Mouse (Mus musculus): ENCODE data around the gene Coa7.

Gene Coa7

DNA sequence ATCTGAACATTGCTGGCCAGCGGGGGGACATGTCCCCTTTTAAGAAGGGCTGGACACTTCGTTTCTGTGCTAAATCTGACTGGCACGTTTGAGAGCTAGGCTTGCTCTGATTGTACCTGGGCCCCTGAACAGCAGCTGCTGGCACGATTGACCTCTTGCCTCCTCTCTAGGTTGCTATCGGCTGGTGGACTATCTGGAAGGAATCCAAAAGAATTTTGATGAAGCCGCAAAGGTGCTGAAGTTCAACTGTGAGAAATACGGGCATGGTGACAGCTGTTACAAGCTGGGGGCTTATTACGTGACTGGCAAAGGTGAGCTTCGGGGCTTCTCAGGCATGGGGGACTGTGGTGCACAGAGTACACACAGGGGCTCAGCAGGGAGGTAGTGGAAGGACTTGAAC lies 4.1 kb downstream of the Coa7 start:
- TF ChIP-seq GATA4 (IDR thresholded peaks at IDR 0.05; ENCODE audit: insufficient replicate concordance, low read length): no peak

- TF ChIP-seq GATA4 (IDR thresholded peaks at IDR 0.05; ENCODE audit: insufficient replicate concordance, low read length): no peak
Measured at GRCm38 (mm10) chr4:108335413-108335812, 7.5 kb downstream of the Coa7 start.

GRCm38 (mm10) chr4:108336765-108337164 lies 8.8 kb downstream of the Coa7 start:
- peak; percentile 53; the same call in 1 of the 2 replicates for TF ChIP-seq GATA4 (IDR thresholded peaks at IDR 0.05; ENCODE audit: insufficient replicate concordance, low read length)

DNA sequence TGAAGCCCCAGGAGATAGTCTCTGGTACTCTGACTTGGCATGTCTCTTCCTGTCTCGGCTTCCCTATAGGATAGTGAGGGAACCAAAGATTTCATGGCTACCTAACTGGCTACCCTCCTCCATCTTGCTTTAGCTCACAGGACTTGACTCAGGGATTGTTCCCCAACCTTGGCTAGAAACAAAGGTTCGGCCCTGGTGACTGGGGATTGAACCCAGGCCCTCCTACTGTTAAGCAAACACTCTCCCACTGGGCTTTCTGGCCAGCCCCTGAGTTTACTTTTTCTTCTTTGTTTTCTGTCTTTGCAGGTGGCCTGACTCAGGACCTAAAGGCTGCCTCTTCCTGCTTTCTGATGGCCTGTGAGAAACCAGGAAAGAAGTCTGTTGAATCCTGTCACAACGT lies 9.9 kb downstream of the Coa7 start:
- TF ChIP-seq GATA4 (IDR thresholded peaks at IDR 0.05; ENCODE audit: insufficient replicate concordance, low read length): no peak

GRCm38 (mm10) chr4:108338321-108338733 lies 10.4 kb downstream of the Coa7 start:
- peak; percentile 90; the same call in 1 of the 2 replicates for TF ChIP-seq GATA4 (IDR thresholded peaks at IDR 0.05; ENCODE audit: insufficient replicate concordance, low read length)

GRCm38 (mm10) chr4:108338811-108339210 lies 10.9 kb downstream of the Coa7 start:
- TF ChIP-seq GATA4 (IDR thresholded peaks at IDR 0.05; ENCODE audit: insufficient replicate concordance, low read length): no peak

- no peak for TF ChIP-seq GATA4 (IDR thresholded peaks at IDR 0.05; ENCODE audit: insufficient replicate concordance, low read length)
Measured at GRCm38 (mm10) chr4:108339277-108339690, 11.3 kb downstream of the Coa7 start.

- TF ChIP-seq GATA4 (IDR thresholded peaks at IDR 0.05; ENCODE audit: insufficient replicate concordance, low read length): no peak
Measured at GRCm38 (mm10) chr4:108344631-108345083, 16.7 kb downstream of the Coa7 start.

- TF ChIP-seq GATA4 (IDR thresholded peaks at IDR 0.05; ENCODE audit: insufficient replicate concordance, low read length): no peak
Measured at GRCm38 (mm10) chr4:108345826-108346225, 17.9 kb downstream of the Coa7 start.

DNA sequence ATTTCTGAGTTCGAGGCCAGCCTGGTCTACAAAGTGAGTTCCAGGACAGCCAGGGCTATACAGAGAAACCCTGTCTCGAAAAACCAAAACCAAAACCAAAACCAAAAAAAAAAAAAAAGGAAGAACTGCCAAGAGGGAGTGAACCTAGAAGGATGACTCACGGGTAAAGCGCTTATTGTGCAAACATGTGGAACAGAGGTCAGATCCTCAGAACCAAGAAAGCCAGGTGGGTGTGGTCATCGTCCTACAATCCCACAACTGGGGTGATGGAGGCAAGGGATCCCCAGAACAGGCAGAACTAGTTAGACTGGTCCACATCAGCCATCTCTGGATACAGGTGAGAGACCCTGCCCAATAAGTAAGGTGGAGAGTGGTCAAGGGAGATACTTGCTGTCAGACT lies 19.2 kb downstream of the Coa7 start:
- no peak for TF ChIP-seq GATA4 (IDR thresholded peaks at IDR 0.05; ENCODE audit: insufficient replicate concordance, low read length)

DNA sequence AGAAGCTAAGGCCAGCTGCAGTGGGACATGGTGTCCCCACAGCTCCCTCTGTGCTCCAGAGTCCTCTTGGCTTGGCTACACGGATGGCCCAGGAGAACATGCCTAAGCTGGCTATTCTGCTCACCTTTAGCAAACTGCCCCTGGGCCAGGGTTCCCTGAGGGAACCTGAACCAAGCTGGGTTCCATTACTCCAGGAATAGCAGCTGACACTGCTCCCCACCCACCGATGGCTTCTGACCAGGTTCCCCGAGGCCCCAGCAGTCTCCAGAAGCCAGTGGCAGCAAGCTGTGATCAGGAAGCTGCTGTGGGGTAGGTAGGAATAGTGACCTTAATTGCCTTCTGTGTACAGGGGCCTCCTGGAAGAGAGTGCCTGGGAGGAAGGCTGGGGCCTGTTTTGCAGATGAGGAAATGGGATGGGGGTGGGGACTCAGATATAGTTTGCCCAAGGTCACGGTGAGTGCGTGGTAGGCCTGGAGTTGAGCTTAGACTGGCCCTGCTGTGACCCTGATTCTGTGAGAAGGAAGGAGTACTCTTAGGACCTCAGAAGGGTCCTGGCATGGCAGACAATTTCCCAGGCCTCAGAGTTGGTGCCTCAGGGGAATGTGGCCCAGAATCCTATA lies 20.4 kb downstream of the Coa7 start:
- TF ChIP-seq GATA4 (IDR thresholded peaks at IDR 0.05; ENCODE audit: insufficient replicate concordance, low read length): no peak; the same call in 1 of the 2 replicates

GRCm38 (mm10) chr4:108349064-108349463 lies 21.1 kb downstream of the Coa7 start:
- TF ChIP-seq GATA4 (IDR thresholded peaks at IDR 0.05; ENCODE audit: insufficient replicate concordance, low read length): no peak

GRCm38 (mm10) chr4:108349836-108350547 lies 22.1 kb downstream of the Coa7 start:
- TF ChIP-seq GATA4 (IDR thresholded peaks at IDR 0.05; ENCODE audit: insufficient replicate concordance, low read length): no peak

- TF ChIP-seq GATA4 (IDR thresholded peaks at IDR 0.05; ENCODE audit: insufficient replicate concordance, low read length): no peak
Measured at GRCm38 (mm10) chr4:108350819-108351218, 22.9 kb downstream of the Coa7 start.

DNA sequence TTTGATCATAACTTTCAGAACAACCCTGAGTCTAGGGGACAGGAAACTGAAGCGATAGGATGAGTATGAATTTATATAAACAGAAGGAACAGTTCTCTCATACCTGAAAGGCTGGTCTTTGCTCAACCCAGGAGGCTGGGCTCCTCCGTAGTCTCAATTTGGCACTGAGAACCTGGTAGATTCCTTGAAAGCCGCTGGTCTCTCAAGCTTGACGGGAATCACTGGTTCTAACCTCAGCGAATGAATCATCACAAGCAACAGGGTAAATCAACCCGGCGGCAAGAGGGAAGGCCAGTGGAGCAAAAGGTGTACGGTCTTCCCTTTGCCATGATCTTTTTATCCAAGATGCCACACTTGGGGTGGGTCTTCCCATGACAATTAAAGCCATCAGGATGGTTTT lies 29.5 kb downstream of the Coa7 start:
- TF ChIP-seq GATA4 (IDR thresholded peaks at IDR 0.05; ENCODE audit: insufficient replicate concordance, low read length): no peak

DNA sequence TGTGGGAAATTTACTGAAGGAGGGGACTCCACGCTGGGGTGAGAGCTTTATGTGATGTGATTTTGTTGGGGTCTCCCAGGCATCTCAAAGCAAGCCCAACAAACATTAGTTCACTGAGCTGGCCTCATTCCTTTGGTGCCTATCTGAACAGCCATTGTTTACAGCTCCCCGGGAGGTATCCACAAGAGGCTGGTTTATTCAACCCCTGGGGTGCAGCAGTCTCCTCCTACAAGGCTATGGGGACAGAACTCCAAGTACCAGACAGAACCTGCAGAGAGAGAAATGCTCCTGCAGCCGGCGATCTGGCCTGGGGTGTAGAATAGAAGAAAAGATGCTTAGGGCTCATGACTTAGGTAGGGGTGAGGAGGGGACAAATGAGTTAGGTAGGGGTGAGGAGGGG lies 30.6 kb downstream of the Coa7 start:
- TF ChIP-seq GATA4 (IDR thresholded peaks at IDR 0.05; ENCODE audit: insufficient replicate concordance, low read length): no peak
